Mouse (Mus musculus) megakaryocyte, embryonic 14.5 days (primary cell): ENCODE results near the gene Nkx2-9.

Source experiments
- FLI1 ChIP-seq: IDR thresholded peaks from 2 replicates; pipeline ENCODE4 v1.6.1; 2012; ENCODE audit warnings: low read length, inconsistent platforms, mixed read lengths
- GATA1 ChIP-seq: IDR thresholded peaks from 3 replicates; pipeline ENCODE4 v1.6.1; 2012; ENCODE audit warnings: mixed read lengths, low read length, inconsistent platforms, borderline replicate concordance

DNA sequence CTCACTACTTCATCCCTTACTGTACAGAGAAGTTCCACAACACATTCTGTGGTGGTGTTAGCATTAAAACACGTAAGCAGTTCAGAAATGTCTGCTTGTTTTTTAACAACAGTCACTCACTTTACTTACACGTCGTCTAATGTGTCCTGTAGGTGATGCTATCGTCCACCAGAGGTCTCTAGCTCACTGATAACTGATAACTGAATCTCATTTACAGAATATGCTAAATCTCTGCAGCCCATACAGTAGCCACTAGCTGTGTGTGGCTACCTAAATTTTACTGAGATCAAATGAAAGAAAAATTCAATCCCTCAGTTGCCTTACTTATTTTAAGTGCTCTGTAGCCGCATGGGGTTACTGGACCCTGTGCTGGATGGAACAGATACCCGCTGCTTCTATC, 25.3 kb downstream of the Nkx2-9 start:
- TF ChIP-seq GATA1 (no peak), FLI1 (no peak)
